Mouse (Mus musculus): Measurements from ENCODE around the gene Mast2. TPM values are rescaled to one million over a fixed set of nuclear protein-coding genes. Genes with fewer than 3 reads are reported as not detected.

Mast2 gene
- polyA plus RNA-seq, 1 experiment from 2014 or later = 14.3 TPM

DNA sequence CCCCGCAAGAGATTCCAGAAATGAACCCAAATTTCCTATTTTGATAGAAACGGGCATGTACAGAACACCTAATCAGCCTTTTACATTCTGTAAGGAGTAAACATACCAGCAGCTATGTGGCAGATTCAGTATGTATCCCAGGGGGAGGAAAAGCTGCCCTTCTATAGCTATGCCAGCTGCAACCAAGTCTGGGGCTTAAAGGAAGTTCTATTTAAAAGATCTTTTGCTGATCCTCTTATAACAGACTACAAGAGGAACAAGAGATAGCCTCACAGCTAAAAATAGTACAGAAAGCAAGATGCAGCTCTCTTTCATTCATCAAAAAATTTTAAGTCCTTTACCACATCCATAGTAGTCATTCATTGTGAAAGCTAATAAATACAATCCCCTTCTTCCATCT, 57.3 kb downstream of the Mast2 start:
- Histone ChIP-seq H3K9ac (no peak overlapping the region), H3K4me2 (no peak overlapping the region), H3K36me3 (no peaks in the 10 kb centered on the region), H3K27me3 (no peaks in the 10 kb centered on the region), H3K4me1 (peaks cover 7% of the 10 kb centered on the region; the same call in 1 of the 2 replicates), H3K9me3 (no peaks in the 10 kb centered on the region), H3K27ac (no peak overlapping the region), H3K4me3 (no peak overlapping the region)
- WGBS = 85% methylated on average over 2 of the region's 2 CpGs
- no peak for ATAC-seq (ENCODE audit: insufficient number of reproducible peaks, insufficient read depth, low FRiP score, low TSS enrichment, low read depth)

DNA sequence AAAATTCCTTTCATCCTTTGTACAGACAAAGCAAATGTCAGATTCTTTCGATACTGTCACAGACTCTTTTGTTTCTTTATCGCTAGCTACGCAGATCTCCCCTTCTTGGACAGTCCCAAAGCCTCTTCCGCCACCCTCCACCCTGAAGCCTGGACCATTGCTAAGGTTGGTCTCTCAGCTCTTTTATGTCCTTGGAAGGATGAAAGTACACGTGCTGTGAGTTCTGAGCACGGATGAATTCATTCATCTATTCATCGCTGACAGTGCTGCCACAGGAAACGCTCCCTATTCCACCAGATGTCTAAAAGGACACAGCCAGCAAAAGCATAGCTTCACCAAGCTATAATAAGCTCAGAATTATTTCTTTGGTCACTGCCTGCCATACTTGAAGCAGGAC, 58.0 kb downstream of the Mast2 start:
- H3K36me3 ChIP-seq = no peaks in the 10 kb centered on the region
- no peak overlapping the region for H3K9ac ChIP-seq
- H3K4me2 ChIP-seq = peak overlapping the region; percentile 37
- 0 out of 2 replicates have a peak, but pooled peaks cover 4% of the 10 kb centered on the region for H3K4me1 ChIP-seq
- 45% methylated on average over 8 of the region's 8 CpGs for WGBS
- no peak for ATAC-seq (ENCODE audit: insufficient number of reproducible peaks, insufficient read depth, low FRiP score, low TSS enrichment, low read depth)
- H3K9me3 ChIP-seq = no peaks in the 10 kb centered on the region
- no peak overlapping the region for H3K27ac ChIP-seq
- H3K4me3 ChIP-seq = no peak overlapping the region
- H3K27me3 ChIP-seq = no peaks in the 10 kb centered on the region

DNA sequence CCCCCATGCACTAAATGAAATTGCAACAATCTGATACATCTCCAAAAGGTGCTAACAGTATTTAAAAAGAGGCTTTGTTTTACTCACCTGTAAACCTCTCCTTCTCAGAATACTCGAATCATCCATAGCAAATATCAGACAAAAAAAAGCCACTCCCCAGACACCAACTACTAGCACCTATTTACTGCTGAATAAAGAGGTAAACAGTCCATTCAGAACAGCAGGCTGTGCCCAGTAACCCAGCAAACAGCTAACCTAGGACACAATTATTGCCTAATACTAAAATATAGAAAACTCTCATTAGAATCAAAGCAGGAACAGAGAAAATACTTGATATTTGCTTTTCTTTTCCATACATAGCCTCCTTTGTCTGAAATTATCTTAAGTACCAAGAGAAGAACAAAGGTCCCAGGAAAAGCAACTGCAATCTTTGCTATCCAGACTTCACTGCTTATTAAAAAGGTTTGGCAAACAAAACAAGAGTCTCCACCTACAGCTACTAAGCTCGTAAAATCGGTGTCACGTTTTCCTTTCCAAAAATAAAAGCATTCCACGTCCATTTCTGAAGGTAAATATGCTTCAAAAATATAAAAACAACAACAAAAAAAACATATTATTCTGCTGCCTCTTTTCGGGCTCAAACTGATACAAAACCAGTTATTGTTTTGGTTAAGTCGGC, 58.6 kb downstream of the Mast2 start:
- Histone ChIP-seq H3K36me3 (no peaks in the 10 kb centered on the region), H3K4me2 (peak overlapping the region; percentile 37; the same call in 1 of the 2 replicates), H3K27me3 (no peaks in the 10 kb centered on the region), H3K4me1 (0 out of 2 replicates have a peak, but pooled peaks cover 4% of the 10 kb centered on the region), H3K9me3 (no peaks in the 10 kb centered on the region), H3K4me3 (no peak overlapping the region), H3K27ac (no peak overlapping the region), H3K9ac (no peak overlapping the region)
- no peak for ATAC-seq (ENCODE audit: insufficient number of reproducible peaks, insufficient read depth, low FRiP score, low TSS enrichment, low read depth)
- 59% methylated on average over 7 of the region's 7 CpGs for WGBS

DNA sequence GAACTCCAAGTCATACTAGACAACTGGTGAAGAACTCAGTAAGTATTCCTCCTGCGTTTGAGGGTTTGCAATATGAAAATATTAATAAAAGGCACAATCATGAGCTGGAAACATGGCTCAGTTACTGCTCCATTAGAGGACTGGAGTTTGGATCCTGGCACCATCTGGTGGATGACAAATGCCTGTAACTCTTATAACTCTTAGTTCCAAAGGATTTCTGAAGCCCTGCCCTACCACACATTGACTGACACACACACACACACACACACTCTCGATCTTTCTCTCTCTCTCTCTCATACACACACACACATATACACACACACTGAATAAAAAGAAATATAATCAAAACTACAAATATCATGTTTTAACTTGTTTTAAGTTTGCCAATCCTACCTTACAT, 60.1 kb downstream of the Mast2 start:
- Histone ChIP-seq H3K4me2 (no peak overlapping the region), H3K36me3 (no peaks in the 10 kb centered on the region), H3K9me3 (no peaks in the 10 kb centered on the region), H3K4me1 (0 out of 2 replicates have a peak, but pooled peaks cover 4% of the 10 kb centered on the region), H3K9ac (no peak overlapping the region), H3K4me3 (no peak overlapping the region), H3K27me3 (no peaks in the 10 kb centered on the region), H3K27ac (no peak overlapping the region)
- 81% methylated on average over 2 of the region's 2 CpGs for WGBS
- no peak for ATAC-seq (ENCODE audit: insufficient number of reproducible peaks, insufficient read depth, low FRiP score, low TSS enrichment, low read depth)

DNA sequence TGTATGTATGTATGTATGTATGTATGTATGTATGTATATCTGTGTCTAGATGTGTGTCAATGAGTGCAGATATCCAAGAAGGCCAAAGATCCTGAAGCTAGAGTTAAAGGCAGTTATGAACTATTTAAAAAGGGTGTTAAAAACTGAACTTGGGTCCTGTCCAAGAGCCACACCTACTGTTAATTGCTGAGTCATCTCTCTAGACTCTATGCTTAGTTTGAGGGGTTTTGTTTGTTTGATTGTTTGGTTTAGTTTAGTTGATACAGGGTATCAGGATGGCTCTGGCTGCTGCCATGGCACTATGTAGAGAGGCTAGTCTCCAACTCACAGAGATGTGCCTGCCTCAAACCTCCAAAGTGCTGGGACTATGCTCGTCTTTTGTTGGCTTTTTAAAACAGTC, 61.3 kb downstream of the Mast2 start:
- ATAC-seq (ENCODE audit: insufficient number of reproducible peaks, insufficient read depth, low FRiP score, low TSS enrichment, low read depth) = no peak
- Histone ChIP-seq H3K4me1 (0 out of 2 replicates have a peak, but pooled peaks cover 4% of the 10 kb centered on the region), H3K4me2 (no peak overlapping the region), H3K27ac (no peak overlapping the region), H3K36me3 (no peaks in the 10 kb centered on the region), H3K4me3 (no peak overlapping the region), H3K9me3 (no peaks in the 10 kb centered on the region), H3K27me3 (no peaks in the 10 kb centered on the region), H3K9ac (no peak overlapping the region)
- 85% methylated on average over 1 of the region's 1 CpGs for WGBS

DNA sequence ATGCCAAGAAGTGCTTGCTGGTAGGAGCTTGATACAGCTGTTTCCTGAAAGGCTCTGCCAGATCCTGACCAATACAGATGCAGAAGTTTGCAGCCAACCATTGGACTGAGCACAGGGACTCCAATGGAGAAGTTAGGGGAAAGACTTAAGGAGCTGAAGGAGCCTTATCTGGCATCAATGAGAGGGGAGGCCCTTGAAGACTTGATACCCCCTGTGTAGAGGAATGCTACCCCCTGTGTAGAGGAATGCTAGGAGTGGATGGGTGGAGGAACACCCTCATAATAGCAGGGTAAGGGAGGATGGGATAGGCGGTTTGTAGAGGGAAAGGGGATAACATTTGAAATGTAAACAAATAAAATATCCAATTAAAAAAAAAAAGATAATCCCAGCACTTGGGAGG, 65.9 kb downstream of the Mast2 start:
- Histone ChIP-seq H3K27ac (no peak overlapping the region), H3K4me1 (no peaks in the 10 kb centered on the region), H3K9ac (no peak overlapping the region), H3K36me3 (no peaks in the 10 kb centered on the region), H3K27me3 (no peaks in the 10 kb centered on the region), H3K4me3 (no peak overlapping the region), H3K4me2 (no peak overlapping the region), H3K9me3 (no peaks in the 10 kb centered on the region)
- WGBS = 42% methylated on average over 1 of the region's 1 CpGs
- no peak for ATAC-seq (ENCODE audit: insufficient number of reproducible peaks, insufficient read depth, low FRiP score, low TSS enrichment, low read depth)

DNA sequence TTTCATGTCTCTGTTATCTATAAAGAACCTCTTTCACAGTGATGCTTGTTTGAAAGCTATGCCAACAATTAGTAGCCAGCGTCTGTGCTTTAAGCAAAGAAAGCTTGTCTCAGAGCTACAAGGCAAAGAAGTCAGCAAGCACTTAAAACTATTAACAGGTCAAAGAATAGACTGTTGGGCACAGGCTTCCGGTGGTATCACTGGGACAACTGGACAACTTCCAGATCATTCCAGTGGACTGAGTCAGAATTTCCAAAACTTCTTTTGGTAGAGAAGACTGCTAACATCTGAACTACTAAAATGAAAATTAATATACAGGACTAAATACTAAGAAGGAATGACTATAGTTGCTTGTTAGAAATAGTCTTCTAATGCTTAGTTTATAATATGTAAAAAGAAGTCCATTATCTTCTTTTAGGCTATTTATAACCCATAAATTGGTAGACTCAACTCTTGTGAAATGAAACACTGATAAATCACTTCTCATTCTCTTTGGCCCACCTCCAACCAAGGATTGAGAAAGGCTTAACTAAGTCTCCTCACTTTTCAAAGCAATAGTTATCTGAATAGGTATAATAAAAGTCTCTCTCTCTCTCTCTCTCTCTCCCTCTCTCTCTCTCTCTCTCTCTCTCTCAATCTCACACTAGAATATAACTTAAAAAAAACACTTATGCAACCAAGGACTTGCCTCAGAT, 85.9 kb downstream of the Mast2 start:
- no peak overlapping the region for H3K27ac ChIP-seq
- H3K4me1 ChIP-seq = no peaks in the 10 kb centered on the region
- WGBS = 74% methylated on average over 2 of the region's 2 CpGs
- no peak for ATAC-seq (ENCODE audit: insufficient number of reproducible peaks, insufficient read depth, low FRiP score, low TSS enrichment, low read depth)
- no peaks in the 10 kb centered on the region for H3K9me3 ChIP-seq
- no peak overlapping the region for H3K4me3 ChIP-seq
- no peak overlapping the region for H3K4me2 ChIP-seq
- H3K36me3 ChIP-seq = no peaks in the 10 kb centered on the region
- no peak overlapping the region for H3K9ac ChIP-seq
- no peaks in the 10 kb centered on the region for H3K27me3 ChIP-seq

DNA sequence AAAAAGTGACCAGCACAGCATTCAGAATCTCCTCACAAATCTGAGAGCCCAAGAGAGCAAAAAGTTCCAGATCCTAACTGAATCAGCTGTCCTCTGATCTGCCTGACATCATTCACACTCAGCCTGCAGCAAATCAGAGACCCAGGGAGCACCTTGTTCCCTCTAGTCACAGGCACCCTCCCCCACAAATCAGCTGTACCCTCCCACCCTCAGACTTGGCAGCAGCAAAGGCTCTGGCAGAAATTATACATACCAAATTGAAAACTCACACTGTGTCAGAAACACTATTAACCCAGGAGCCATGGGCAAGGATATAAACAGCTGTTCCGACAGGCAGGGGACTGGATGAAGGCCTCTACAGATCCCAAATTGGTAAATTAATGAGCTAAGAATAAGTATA, 92.3 kb downstream of the Mast2 start:
- ATAC-seq (ENCODE audit: insufficient number of reproducible peaks, insufficient read depth, low FRiP score, low TSS enrichment, low read depth) = no peak
- Histone ChIP-seq H3K4me3 (no peak overlapping the region), H3K9me3 (no peaks in the 10 kb centered on the region), H3K4me2 (no peak overlapping the region), H3K36me3 (no peaks in the 10 kb centered on the region), H3K9ac (no peak overlapping the region), H3K27me3 (no peaks in the 10 kb centered on the region), H3K27ac (no peak overlapping the region), H3K4me1 (no peaks in the 10 kb centered on the region)
- WGBS = 69% methylated on average over 1 of the region's 1 CpGs

DNA sequence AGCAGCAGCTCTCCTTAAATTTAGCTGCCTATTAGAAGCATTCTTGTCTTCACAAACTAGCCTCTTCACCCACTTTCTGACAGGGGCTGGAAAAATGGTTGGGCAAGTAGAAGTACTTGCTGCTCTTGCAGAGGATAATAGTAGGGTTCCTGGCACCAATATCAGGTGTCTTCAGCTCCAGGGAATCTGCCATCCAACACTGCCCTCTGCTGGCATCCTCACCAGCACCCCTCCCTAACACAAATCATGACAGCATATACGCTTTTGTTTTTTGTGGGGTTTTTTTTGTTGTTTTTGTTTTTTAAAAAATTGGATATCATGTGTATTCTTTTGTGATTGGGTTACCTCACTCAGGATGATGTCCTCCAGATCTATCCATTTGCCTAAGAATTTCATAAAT, 105.9 kb downstream of the Mast2 start:
- H3K4me3 ChIP-seq = no peak overlapping the region
- no peak overlapping the region for H3K4me2 ChIP-seq
- no peaks in the 10 kb centered on the region for H3K27me3 ChIP-seq
- no peak overlapping the region for H3K27ac ChIP-seq
- no peaks in the 10 kb centered on the region for H3K4me1 ChIP-seq
- no peak overlapping the region for H3K9ac ChIP-seq
- 97% methylated on average over 1 of the region's 1 CpGs for WGBS
- no peaks in the 10 kb centered on the region for H3K36me3 ChIP-seq
- no peak for ATAC-seq (ENCODE audit: insufficient number of reproducible peaks, insufficient read depth, low FRiP score, low TSS enrichment, low read depth)
- no peaks in the 10 kb centered on the region for H3K9me3 ChIP-seq

DNA sequence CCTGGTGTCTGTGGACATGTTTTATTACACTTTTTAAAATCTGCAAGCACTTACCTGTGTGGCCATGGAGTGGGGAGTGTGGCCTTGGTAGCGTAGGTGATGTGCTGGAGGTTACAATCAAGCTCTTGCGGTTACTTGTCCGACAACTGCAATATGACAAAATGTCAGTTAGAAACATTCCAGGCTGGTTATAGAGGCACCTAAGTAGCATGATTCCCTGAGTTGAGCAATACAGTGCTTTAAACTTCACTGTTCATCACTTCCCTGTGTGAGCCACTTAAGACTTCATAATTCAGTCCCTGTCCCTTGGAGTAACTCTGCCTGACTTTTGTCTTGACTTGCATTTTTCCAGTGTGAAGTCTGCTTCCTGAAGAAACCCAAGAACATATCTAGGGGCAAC, 111.1 kb downstream of the Mast2 start:
- H3K27me3 ChIP-seq = no peaks in the 10 kb centered on the region
- no peak overlapping the region for H3K4me3 ChIP-seq
- peaks cover 7% of the 10 kb centered on the region; the same call in 1 of the 2 replicates for H3K36me3 ChIP-seq
- H3K4me1 ChIP-seq = no peaks in the 10 kb centered on the region
- no peak overlapping the region for H3K27ac ChIP-seq
- H3K9me3 ChIP-seq = no peaks in the 10 kb centered on the region
- H3K4me2 ChIP-seq = no peak overlapping the region
- no peak overlapping the region for H3K9ac ChIP-seq
- WGBS = 81% methylated on average over 3 of the region's 3 CpGs
- ATAC-seq (ENCODE audit: insufficient number of reproducible peaks, insufficient read depth, low FRiP score, low TSS enrichment, low read depth) = no peak

DNA sequence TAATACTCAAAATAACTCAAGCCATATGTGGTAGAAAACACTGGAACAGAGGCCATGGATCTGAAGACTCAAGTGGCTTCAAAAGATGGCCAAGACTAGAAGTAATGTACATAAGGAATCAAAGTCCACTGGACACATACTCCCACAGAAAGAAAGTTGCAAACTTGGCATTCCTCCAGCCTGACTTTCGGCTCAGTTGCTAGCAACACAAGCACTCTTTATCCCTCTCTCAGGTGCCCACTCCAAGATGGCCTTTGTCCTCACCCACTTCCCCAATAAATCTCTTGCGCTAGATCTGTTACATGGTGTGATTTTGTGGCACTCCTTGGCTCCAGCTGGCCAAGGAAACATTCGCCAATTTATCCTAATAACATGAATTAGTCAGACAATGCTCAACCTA, 111.5 kb downstream of the Mast2 start:
- 83% methylated on average over 3 of the region's 3 CpGs for WGBS
- no peaks in the 10 kb centered on the region for H3K9me3 ChIP-seq
- H3K27ac ChIP-seq = no peak overlapping the region
- no peak overlapping the region for H3K4me2 ChIP-seq
- H3K4me1 ChIP-seq = no peaks in the 10 kb centered on the region
- no peak overlapping the region for H3K9ac ChIP-seq
- H3K4me3 ChIP-seq = no peak overlapping the region
- no peak for ATAC-seq (ENCODE audit: insufficient number of reproducible peaks, insufficient read depth, low FRiP score, low TSS enrichment, low read depth)
- H3K27me3 ChIP-seq = no peaks in the 10 kb centered on the region
- peaks cover 7% of the 10 kb centered on the region; the same call in 1 of the 2 replicates for H3K36me3 ChIP-seq

DNA sequence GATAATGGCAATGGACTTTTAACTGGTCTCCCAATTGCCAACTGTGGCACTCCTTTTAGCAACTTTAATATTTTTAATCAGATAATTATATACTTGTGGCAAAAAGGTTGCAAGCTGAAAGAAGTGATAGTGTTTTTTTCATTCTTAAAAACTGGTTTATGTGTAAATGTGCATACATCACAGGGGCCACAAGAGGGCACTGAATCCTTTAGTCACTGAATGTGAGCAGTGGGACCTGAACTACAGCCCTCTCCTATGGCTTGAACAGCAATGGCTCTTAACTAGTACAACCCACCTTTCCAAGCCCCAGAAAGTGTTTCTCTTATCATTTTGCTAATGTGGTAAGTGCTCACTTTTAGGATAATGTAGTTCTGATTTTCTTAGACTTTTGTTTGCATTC, 121.9 kb downstream of the Mast2 start:
- H3K27ac ChIP-seq = no peak overlapping the region
- H3K36me3 ChIP-seq = no peaks in the 10 kb centered on the region
- H3K4me1 ChIP-seq = no peaks in the 10 kb centered on the region
- H3K4me2 ChIP-seq = no peak overlapping the region
- H3K9me3 ChIP-seq = no peaks in the 10 kb centered on the region
- ATAC-seq (ENCODE audit: insufficient number of reproducible peaks, insufficient read depth, low FRiP score, low TSS enrichment, low read depth) = no peak
- H3K9ac ChIP-seq = no peak overlapping the region
- no peak overlapping the region for H3K4me3 ChIP-seq
- H3K27me3 ChIP-seq = no peaks in the 10 kb centered on the region

Data from embryonic facial prominence, embryonic 13.5 days (tissue).